Mouse (Mus musculus): ENCODE measurements at regions not wholly inside any gene's neighbourhood (a gene's known extent, or its start where the extent isn't known, plus 50 kb on each side); places are given as distances from the start of the nearest gene placed in this dataset.

- 87% methylated on average over 6 of the region's 6 CpGs for WGBS
- Histone ChIP-seq H3K4me3 (no peak overlapping the region), H3K27ac (no peak overlapping the region), H3K27me3 (no peaks in the 10 kb centered on the region), H3K4me1 (replicated peaks) (no peaks in the 10 kb centered on the region), H3K9me3 (replicated peaks) (no peaks in the 10 kb centered on the region), H3K4me2 (no peak overlapping the region), H3K9ac (no peak overlapping the region), H3K36me3 (no peaks in the 10 kb centered on the region)
- ATAC-seq (replicated peaks; ENCODE audit: insufficient number of reproducible peaks, insufficient read depth, low FRiP score, low read depth) = no peak
These were observed 120.7 kb upstream of the Tet2 start for GRCm38 (mm10) chr3:133665425-133666317.

- Histone ChIP-seq H3K27ac (peak overlapping the region; percentile 76), H3K4me2 (0 out of 2 replicates have a peak overlapping the region, but pooled peaks have one; percentile 10), H3K27me3 (no peaks in the 10 kb centered on the region), H3K36me3 (no peaks in the 10 kb centered on the region), H3K9me3 (replicated peaks) (no peaks in the 10 kb centered on the region), H3K4me1 (replicated peaks) (peaks cover 5% of the 10 kb centered on the region), H3K4me3 (no peak overlapping the region), H3K9ac (no peak overlapping the region)
- WGBS = 35% methylated on average over 10 of the region's 10 CpGs
- ATAC-seq (replicated peaks; ENCODE audit: insufficient number of reproducible peaks, insufficient read depth, low FRiP score, low read depth) = peak; percentile 80; the same call in 1 of the 2 replicates
These were observed 128.0 kb upstream of the Tet2 start for GRCm38 (mm10) chr3:133672742-133673447.

- WGBS = 78% methylated on average over 1 of the region's 1 CpGs
- H3K27me3 ChIP-seq = no peaks in the 10 kb centered on the region
- H3K4me1 ChIP-seq (replicated peaks) = peaks cover 4% of the 10 kb centered on the region
- H3K27ac ChIP-seq = no peak overlapping the region
- H3K9me3 ChIP-seq (replicated peaks) = no peaks in the 10 kb centered on the region
- no peaks in the 10 kb centered on the region for H3K36me3 ChIP-seq
- H3K4me2 ChIP-seq = no peak overlapping the region
- H3K4me3 ChIP-seq = no peak overlapping the region
- ATAC-seq (replicated peaks; ENCODE audit: insufficient number of reproducible peaks, insufficient read depth, low FRiP score, low read depth) = no peak
- no peak overlapping the region for H3K9ac ChIP-seq
These were observed 133.0 kb upstream of the Tet2 start for GRCm38 (mm10) chr3:133677892-133678291.

- no peak for ATAC-seq (replicated peaks; ENCODE audit: insufficient number of reproducible peaks, insufficient read depth, low FRiP score, low read depth)
- Histone ChIP-seq H3K9ac (no peak overlapping the region), H3K27ac (no peak overlapping the region), H3K4me3 (no peak overlapping the region), H3K36me3 (no peaks in the 10 kb centered on the region), H3K4me1 (replicated peaks) (no peaks in the 10 kb centered on the region), H3K4me2 (no peak overlapping the region), H3K9me3 (replicated peaks) (no peaks in the 10 kb centered on the region), H3K27me3 (no peaks in the 10 kb centered on the region)
- WGBS = 49% methylated on average over 1 of the region's 1 CpGs
These were observed 135.0 kb upstream of the Tet2 start for GRCm38 (mm10) chr3:133679891-133680290.

GRCm38 (mm10) chr3:133680343-133680742, 135.4 kb upstream of the Tet2 start:
- H3K4me2 ChIP-seq = no peak overlapping the region
- H3K27me3 ChIP-seq = no peaks in the 10 kb centered on the region
- WGBS = 44% methylated on average over 2 of the region's 2 CpGs
- no peaks in the 10 kb centered on the region for H3K9me3 ChIP-seq (replicated peaks)
- H3K4me1 ChIP-seq (replicated peaks) = peaks cover 3% of the 10 kb centered on the region
- H3K9ac ChIP-seq = no peak overlapping the region
- H3K36me3 ChIP-seq = no peaks in the 10 kb centered on the region
- ATAC-seq (replicated peaks; ENCODE audit: insufficient number of reproducible peaks, insufficient read depth, low FRiP score, low read depth) = no peak
- no peak overlapping the region for H3K4me3 ChIP-seq
- H3K27ac ChIP-seq = no peak overlapping the region

GRCm38 (mm10) chr3:133680805-133681204, 135.9 kb upstream of the Tet2 start:
- WGBS = 69% methylated on average over 3 of the region's 3 CpGs
- Histone ChIP-seq H3K27me3 (no peaks in the 10 kb centered on the region), H3K4me1 (replicated peaks) (peaks cover 5% of the 10 kb centered on the region), H3K27ac (no peak overlapping the region), H3K36me3 (no peaks in the 10 kb centered on the region), H3K4me2 (no peak overlapping the region), H3K4me3 (no peak overlapping the region), H3K9ac (no peak overlapping the region), H3K9me3 (replicated peaks) (no peaks in the 10 kb centered on the region)
- no peak for ATAC-seq (replicated peaks; ENCODE audit: insufficient number of reproducible peaks, insufficient read depth, low FRiP score, low read depth)

- H3K27me3 ChIP-seq = no peaks in the 10 kb centered on the region
- H3K9me3 ChIP-seq (replicated peaks) = no peaks in the 10 kb centered on the region
- no peak overlapping the region for H3K27ac ChIP-seq
- WGBS = 92% methylated on average over 5 of the region's 5 CpGs
- no peak overlapping the region for H3K4me3 ChIP-seq
- no peaks in the 10 kb centered on the region for H3K36me3 ChIP-seq
- H3K9ac ChIP-seq = no peak overlapping the region
- no peak overlapping the region for H3K4me2 ChIP-seq
- no peak for ATAC-seq (replicated peaks; ENCODE audit: insufficient number of reproducible peaks, insufficient read depth, low FRiP score, low read depth)
- H3K4me1 ChIP-seq (replicated peaks) = peaks cover 5% of the 10 kb centered on the region
These were observed 139.3 kb upstream of the Tet2 start for GRCm38 (mm10) chr3:133684196-133684743.

- no peak for ATAC-seq (replicated peaks; ENCODE audit: insufficient number of reproducible peaks, insufficient read depth, low FRiP score, low read depth)
- Histone ChIP-seq H3K36me3 (no peaks in the 10 kb centered on the region), H3K27me3 (no peaks in the 10 kb centered on the region), H3K4me2 (no peak overlapping the region), H3K9ac (no peak overlapping the region), H3K27ac (no peak overlapping the region), H3K4me1 (replicated peaks) (peaks cover 5% of the 10 kb centered on the region), H3K4me3 (no peak overlapping the region), H3K9me3 (replicated peaks) (no peaks in the 10 kb centered on the region)
- 80% methylated on average over 3 of the region's 3 CpGs for WGBS
These were observed 139.8 kb upstream of the Tet2 start for GRCm38 (mm10) chr3:133684747-133685146.

- Histone ChIP-seq H3K4me2 (no peak overlapping the region), H3K27me3 (no peaks in the 10 kb centered on the region), H3K36me3 (no peaks in the 10 kb centered on the region), H3K4me3 (no peak overlapping the region), H3K4me1 (replicated peaks) (peaks cover 5% of the 10 kb centered on the region), H3K27ac (no peak overlapping the region), H3K9me3 (replicated peaks) (no peaks in the 10 kb centered on the region), H3K9ac (no peak overlapping the region)
- 19% methylated on average over 3 of the region's 3 CpGs for WGBS
- ATAC-seq (replicated peaks; ENCODE audit: insufficient number of reproducible peaks, insufficient read depth, low FRiP score, low read depth) = no peak
These were observed 140.5 kb upstream of the Tet2 start for GRCm38 (mm10) chr3:133685393-133685792.

GRCm38 (mm10) chr3:133694057-133694456, 149.1 kb upstream of the Tet2 start:
- H3K4me3 ChIP-seq = no peak overlapping the region
- ATAC-seq (replicated peaks; ENCODE audit: insufficient number of reproducible peaks, insufficient read depth, low FRiP score, low read depth) = no peak
- H3K36me3 ChIP-seq = no peaks in the 10 kb centered on the region
- H3K9ac ChIP-seq = no peak overlapping the region
- H3K27ac ChIP-seq = no peak overlapping the region
- no peak overlapping the region for H3K4me2 ChIP-seq
- no peaks in the 10 kb centered on the region for H3K4me1 ChIP-seq (replicated peaks)
- no peaks in the 10 kb centered on the region for H3K9me3 ChIP-seq (replicated peaks)
- WGBS = 34% methylated on average over 4 of the region's 4 CpGs
- no peaks in the 10 kb centered on the region for H3K27me3 ChIP-seq

- no peak overlapping the region for H3K9ac ChIP-seq
- WGBS = 69% methylated on average over 3 of the region's 3 CpGs
- H3K36me3 ChIP-seq = no peaks in the 10 kb centered on the region
- H3K4me1 ChIP-seq (replicated peaks) = no peaks in the 10 kb centered on the region
- H3K27ac ChIP-seq = no peak overlapping the region
- no peak overlapping the region for H3K4me3 ChIP-seq
- H3K27me3 ChIP-seq = no peaks in the 10 kb centered on the region
- no peaks in the 10 kb centered on the region for H3K9me3 ChIP-seq (replicated peaks)
- H3K4me2 ChIP-seq = no peak overlapping the region
- ATAC-seq (replicated peaks; ENCODE audit: insufficient number of reproducible peaks, insufficient read depth, low FRiP score, low read depth) = no peak
These were observed 151.2 kb upstream of the Tet2 start for GRCm38 (mm10) chr3:133696122-133696521.

Measured in heart, embryonic 15.5 days (tissue).